Mouse (Mus musculus) forebrain, embryonic 15.5 days (tissue): ENCODE data around the gene Pxdn. TPM values are rescaled to one million over a fixed set of nuclear protein-coding genes. Genes with fewer than 3 reads are reported as not detected.

ENCODE experiments used
- ATAC-seq: fragments of 200-750 bp; cut with Nextera tagmentation; replicated peaks from 2 replicates; pipeline ENCODE4 v1.8.0; 2017; ENCODE audit warnings: mild to moderate bottlenecking, moderate TSS enrichment, moderate library complexity
- H3K27ac ChIP-seq: fragments of 300-500 bp; sonication (generic); replicated peaks from 2 replicates; pipeline ENCODE4 v1.5.1; 2015; ENCODE audit warnings: mild to moderate bottlenecking, inconsistent platforms
- H3K27me3 ChIP-seq: fragments of 300-500 bp; sonication (generic); 2 replicates; pipeline ENCODE4 v1.6.1; 2015; ENCODE audit warnings: inconsistent platforms
- H3K36me3 ChIP-seq: fragments of 300-500 bp; sonication (generic); 2 replicates; pipeline ENCODE4 v1.6.1; 2015; ENCODE audit warnings: mild to moderate bottlenecking, inconsistent platforms
- H3K4me1 ChIP-seq: fragments of 300-500 bp; sonication (generic); 2 replicates; pipeline ENCODE4 v1.6.1; 2015; ENCODE audit warnings: inconsistent platforms
- H3K4me2 ChIP-seq: fragments of 300-500 bp; sonication (generic); replicated peaks from 2 replicates; pipeline ENCODE4 v1.6.1; 2015; ENCODE audit warnings: mild to moderate bottlenecking, inconsistent platforms
- H3K4me3 ChIP-seq: fragments of 300-500 bp; sonication (generic); 2 replicates; pipeline ENCODE4 v1.5.1; 2015; ENCODE audit warnings: mild to moderate bottlenecking, inconsistent platforms
- H3K9ac ChIP-seq: fragments of 300-500 bp; sonication (generic); replicated peaks from 2 replicates; pipeline ENCODE4 v1.6.1; 2015; ENCODE audit warnings: mild to moderate bottlenecking, inconsistent platforms
- H3K9me3 ChIP-seq: fragments of 300-500 bp; sonication (generic); 2 replicates; pipeline ENCODE4 v1.6.1; 2016; ENCODE audit warnings: inconsistent platforms
- WGBS: fragments of 180-500 bp; shearing (Covaris S2); methylation state at CpG from one replicate; pipeline ENCODE4 v1.1.7; 2015; ENCODE audit warnings: mixed read lengths; 5-methylcytosine and 5-hydroxymethylcytosine counted together
- polyA plus RNA-seq: library from polyadenylated mRNA; unstranded; fragments of >200 nt; fragmentation: Nextera tagmentation; extraction: Ambion mirVana; gene quantifications from 2 replicates; pipeline ENCODE4 v1.2.1, GENCODE M21; 2015

The Pxdn gene
- polyA plus RNA-seq, result 39.7 and 41.9 TPM in 2 replicates

GRCm38 (mm10) chr12:29937308-29937707 is at the start of gene Pxdn:
Gene Pxdn (plus strand): TSS chr12:29937608.
- Histone ChIP-seq H3K9me3 (no peaks in the 10 kb centered on the region), H3K36me3 (no peaks in the 10 kb centered on the region), H3K4me1 (peaks cover 33% of the 10 kb centered on the region), H3K27me3 (no peaks in the 10 kb centered on the region), H3K27ac (peak within 1 kb of the TSS; percentile 93), H3K9ac (peak within 1 kb of the TSS; percentile 90), H3K4me2 (peak within 1 kb of the TSS; percentile 51), H3K4me3 (peak within 1 kb of the TSS; percentile 80)
- WGBS, result 27% methylated on average over 8 of the region's 8 CpGs
- ATAC-seq, result no peak

GRCm38 (mm10) chr12:29894669-29895068 is 42.7 kb upstream of the Pxdn start:
- Histone ChIP-seq H3K27me3 (no peaks in the 10 kb centered on the region), H3K36me3 (peaks cover 53% of the 10 kb centered on the region), H3K4me1 (no peaks in the 10 kb centered on the region), H3K27ac (0 out of 2 replicates have a peak overlapping the region, but pooled peaks have one; percentile 7), H3K4me2 (no peak overlapping the region), H3K4me3 (no peak overlapping the region), H3K9ac (no peak overlapping the region), H3K9me3 (no peaks in the 10 kb centered on the region)
- 25% methylated on average over 3 of the region's 3 CpGs for WGBS
- ATAC-seq, result no peak

GRCm38 (mm10) chr12:29897533-29898085 is 39.8 kb upstream of the Pxdn start:
- Histone ChIP-seq H3K4me2 (no peak overlapping the region), H3K4me3 (no peak overlapping the region), H3K36me3 (peaks cover 47% of the 10 kb centered on the region), H3K9me3 (no peaks in the 10 kb centered on the region), H3K4me1 (no peaks in the 10 kb centered on the region), H3K9ac (no peak overlapping the region), H3K27me3 (no peaks in the 10 kb centered on the region), H3K27ac (no peak overlapping the region)
- no peak for ATAC-seq
- WGBS, result 82% methylated on average over 3 of the region's 3 CpGs

- H3K4me3 ChIP-seq, result no peak overlapping the region
- ATAC-seq, result no peak
- H3K36me3 ChIP-seq, result peaks cover 5% of the 10 kb centered on the region
- H3K4me1 ChIP-seq, result no peaks in the 10 kb centered on the region; the same call in 1 of the 2 replicates
- no peak overlapping the region for H3K27ac ChIP-seq
- H3K9ac ChIP-seq, result no peak overlapping the region
- WGBS, result 80% methylated on average over 4 of the region's 4 CpGs
- H3K4me2 ChIP-seq, result no peak overlapping the region
- no peaks in the 10 kb centered on the region for H3K27me3 ChIP-seq
- H3K9me3 ChIP-seq, result no peaks in the 10 kb centered on the region
These were observed 33.1 kb upstream of the Pxdn start for GRCm38 (mm10) chr12:29904101-29904874.

GRCm38 (mm10) chr12:29907056-29907455 is 30.4 kb upstream of the Pxdn start:
- Histone ChIP-seq H3K4me2 (no peak overlapping the region), H3K4me1 (no peaks in the 10 kb centered on the region; the same call in 1 of the 2 replicates), H3K9me3 (no peaks in the 10 kb centered on the region), H3K4me3 (no peak overlapping the region), H3K27me3 (no peaks in the 10 kb centered on the region), H3K36me3 (peaks cover 17% of the 10 kb centered on the region), H3K9ac (no peak overlapping the region), H3K27ac (no peak overlapping the region)
- WGBS, result 38% methylated on average over 2 of the region's 2 CpGs
- 0 out of 2 replicates have a peak, but pooled peaks have one; percentile 47 for ATAC-seq

GRCm38 (mm10) chr12:29916139-29916538 is 21.3 kb upstream of the Pxdn start:
- 88% methylated on average over 3 of the region's 3 CpGs for WGBS
- Histone ChIP-seq H3K27me3 (no peaks in the 10 kb centered on the region), H3K9me3 (no peaks in the 10 kb centered on the region), H3K27ac (no peak overlapping the region), H3K9ac (no peak overlapping the region), H3K4me1 (no peaks in the 10 kb centered on the region), H3K4me3 (no peak overlapping the region), H3K36me3 (peaks cover 81% of the 10 kb centered on the region), H3K4me2 (no peak overlapping the region)
- ATAC-seq, result no peak

GRCm38 (mm10) chr12:29916807-29917206 is 20.6 kb upstream of the Pxdn start:
- H3K4me1 ChIP-seq, result no peaks in the 10 kb centered on the region
- H3K9ac ChIP-seq, result no peak overlapping the region
- no peak for ATAC-seq
- peaks cover 74% of the 10 kb centered on the region for H3K36me3 ChIP-seq
- H3K9me3 ChIP-seq, result no peaks in the 10 kb centered on the region
- no peak overlapping the region for H3K4me2 ChIP-seq
- 69% methylated on average over 6 of the region's 6 CpGs for WGBS
- no peaks in the 10 kb centered on the region for H3K27me3 ChIP-seq
- no peak overlapping the region for H3K4me3 ChIP-seq
- no peak overlapping the region for H3K27ac ChIP-seq

GRCm38 (mm10) chr12:29920298-29920697 is 17.1 kb upstream of the Pxdn start:
- Histone ChIP-seq H3K9me3 (no peaks in the 10 kb centered on the region), H3K36me3 (peaks cover 53% of the 10 kb centered on the region), H3K4me3 (no peak overlapping the region), H3K4me2 (no peak overlapping the region), H3K4me1 (no peaks in the 10 kb centered on the region), H3K27me3 (no peaks in the 10 kb centered on the region), H3K27ac (no peak overlapping the region), H3K9ac (no peak overlapping the region)
- no peak for ATAC-seq
- WGBS, result 75% methylated on average over 7 of the region's 7 CpGs

- Histone ChIP-seq H3K4me1 (no peaks in the 10 kb centered on the region), H3K27ac (no peak overlapping the region), H3K36me3 (peaks cover 42% of the 10 kb centered on the region), H3K27me3 (no peaks in the 10 kb centered on the region), H3K9ac (no peak overlapping the region), H3K4me2 (no peak overlapping the region), H3K9me3 (no peaks in the 10 kb centered on the region), H3K4me3 (no peak overlapping the region)
- ATAC-seq, result no peak
- 84% methylated on average over 11 of the region's 11 CpGs for WGBS
These were observed 15.9 kb upstream of the Pxdn start for GRCm38 (mm10) chr12:29921481-29921880.

GRCm38 (mm10) chr12:29926896-29927295 is 10.5 kb upstream of the Pxdn start:
- no peaks in the 10 kb centered on the region for H3K27me3 ChIP-seq
- H3K36me3 ChIP-seq, result peaks cover 5% of the 10 kb centered on the region
- H3K9me3 ChIP-seq, result no peaks in the 10 kb centered on the region
- no peak overlapping the region for H3K4me3 ChIP-seq
- H3K4me2 ChIP-seq, result no peak overlapping the region
- H3K9ac ChIP-seq, result no peak overlapping the region
- ATAC-seq, result peak; percentile 67; the same call in 1 of the 2 replicates
- no peaks in the 10 kb centered on the region for H3K4me1 ChIP-seq
- 45% methylated on average over 3 of the region's 3 CpGs for WGBS
- peak overlapping the region; percentile 55 for H3K27ac ChIP-seq

- no peak overlapping the region for H3K4me3 ChIP-seq
- no peak for ATAC-seq
- H3K36me3 ChIP-seq, result no peaks in the 10 kb centered on the region
- 82% methylated on average over 1 of the region's 1 CpGs for WGBS
- no peaks in the 10 kb centered on the region for H3K27me3 ChIP-seq
- H3K27ac ChIP-seq, result no peak overlapping the region
- 0 out of 2 replicates have a peak, but pooled peaks cover 3% of the 10 kb centered on the region for H3K4me1 ChIP-seq
- no peak overlapping the region for H3K4me2 ChIP-seq
- H3K9me3 ChIP-seq, result no peaks in the 10 kb centered on the region
- no peak overlapping the region for H3K9ac ChIP-seq
These were observed 6.8 kb upstream of the Pxdn start for GRCm38 (mm10) chr12:29930591-29930990.

- Histone ChIP-seq H3K36me3 (no peaks in the 10 kb centered on the region), H3K4me1 (peaks cover 9% of the 10 kb centered on the region; the same call in 1 of the 2 replicates), H3K27ac (no peak overlapping the region), H3K27me3 (no peaks in the 10 kb centered on the region), H3K9me3 (no peaks in the 10 kb centered on the region), H3K4me2 (no peak overlapping the region), H3K9ac (no peak overlapping the region), H3K4me3 (no peak overlapping the region)
- WGBS, result 85% methylated on average over 1 of the region's 1 CpGs
- no peak for ATAC-seq
These were observed 4.5 kb upstream of the Pxdn start for GRCm38 (mm10) chr12:29932951-29933350.
